Mouse (Mus musculus) hindbrain, postnatal 0 days (tissue): ENCODE data around the gene Ccdc34. TPM values are rescaled to one million over a fixed set of nuclear protein-coding genes. Genes with fewer than 3 reads are reported as not detected.

ENCODE experiments used
- ATAC-seq: fragments of 200-750 bp; cut with Nextera tagmentation; 2 replicates; pipeline ENCODE4 v1.8.0; 2017; ENCODE audit warnings: mild to moderate bottlenecking, moderate TSS enrichment, moderate library complexity
- DNase-seq: peaks from one replicate; pipeline ENCODE4 v3.0.0-alpha.2; 2015; ENCODE audit warnings: low spot score
- H3K27ac ChIP-seq: fragments of 300-500 bp; sonication (generic); 2 replicates; pipeline ENCODE4 v1.5.1; 2014; ENCODE audit warnings: mild to moderate bottlenecking
- H3K27me3 ChIP-seq: fragments of 300-500 bp; sonication (generic); 2 replicates; pipeline ENCODE4 v1.6.1; 2014; ENCODE audit warnings: low read length, mixed read lengths; ENCODE audit not compliant: insufficient read depth
- H3K36me3 ChIP-seq: fragments of 300-500 bp; sonication (generic); 2 replicates; pipeline ENCODE4 v1.6.1; 2014; ENCODE audit warnings: low read length, mixed read lengths; ENCODE audit not compliant: insufficient read depth
- H3K4me1 ChIP-seq: fragments of 300-500 bp; sonication (generic); 2 replicates; pipeline ENCODE4 v1.6.1; 2014; ENCODE audit warnings: antibody characterized with exemption, low read length, mixed read lengths; ENCODE audit not compliant: insufficient read depth
- H3K4me2 ChIP-seq: fragments of 300-500 bp; sonication (generic); 2 replicates; pipeline ENCODE4 v1.6.1; 2014; ENCODE audit warnings: low read depth, mild to moderate bottlenecking, low read length, moderate library complexity, mixed read lengths
- H3K4me3 ChIP-seq: fragments of 300-500 bp; sonication (generic); 2 replicates; pipeline ENCODE4 v1.5.1; 2014; ENCODE audit warnings: low read length
- H3K9ac ChIP-seq: fragments of 300-500 bp; sonication (generic); replicated peaks from 2 replicates; pipeline ENCODE4 v1.6.1; 2014; ENCODE audit warnings: mild to moderate bottlenecking, low read length, moderate library complexity, mixed read lengths
- H3K9me3 ChIP-seq: fragments of 300-500 bp; sonication (generic); 2 replicates; pipeline ENCODE4 v1.6.1; 2016; ENCODE audit warnings: low read length, mixed read lengths
- CTCF ChIP-seq: IDR thresholded peaks from 2 replicates; pipeline ENCODE4 v1.5.1; 2016; ENCODE audit warnings: antibody characterized with exemption, control low read depth, low read depth
- WGBS: fragments of 180-500 bp; shearing (Covaris S2); extraction: QIAGEN DNeasy Blood & Tissue Kit; methylation state at CpG from one replicate; pipeline ENCODE4 v1.1.7; 2014; 5-methylcytosine and 5-hydroxymethylcytosine counted together
- polyA plus RNA-seq: library from polyadenylated mRNA; unstranded; fragments of >200 nt; fragmentation: Nextera tagmentation; extraction: Ambion mirVana; gene quantifications from 2 replicates; pipeline ENCODE4 v1.2.1, GENCODE M21; 2015
- total RNA-seq: library from RNA; depleted of rRNA; stranded (reverse); fragments of >200 nt; gene quantifications from 2 replicates; pipeline ENCODE4 v1.2.3, GENCODE M21; 2014

Gene Ccdc34
- total and polyA plus RNA-seq, 2 experiments from 2014 or later, result 18.6 to 30.2 TPM

- H3K4me3 ChIP-seq, result no peak overlapping the region
- WGBS, result 81% methylated on average over 11 of the region's 11 CpGs
- H3K27ac ChIP-seq, result no peak overlapping the region
- DNase-seq (no peak), ATAC-seq (no peak)
- H3K9me3 ChIP-seq, result no peaks in the 10 kb centered on the region
- no peak overlapping the region for H3K4me2 ChIP-seq
- H3K9ac ChIP-seq, result no peak overlapping the region
- H3K4me1 ChIP-seq, result no peaks in the 10 kb centered on the region
- H3K36me3 ChIP-seq, result no peaks in the 10 kb centered on the region
- TF ChIP-seq CTCF, result no peak
- H3K27me3 ChIP-seq, result no peaks in the 10 kb centered on the region
These were observed 31.4 kb upstream of the Ccdc34 start for GRCm38 (mm10) chr2:109986036-109986785.

- ATAC-seq, result no peak
- no peak for DNase-seq
- WGBS, result 71% methylated on average over 5 of the region's 5 CpGs
These were observed 29.7 kb upstream of the Ccdc34 start for GRCm38 (mm10) chr2:109987946-109988345.

GRCm38 (mm10) chr2:109989196-109989595 lies 28.4 kb upstream of the Ccdc34 start:
- ATAC-seq (0 out of 2 replicates have a peak, but pooled peaks have one; percentile 24), DNase-seq (peak; percentile 21)
- Histone ChIP-seq H3K27ac (peak overlapping the region; percentile 45; the same call in 1 of the 2 replicates), H3K4me2 (no peak overlapping the region), H3K9ac (no peak overlapping the region), H3K4me3 (no peak overlapping the region), H3K36me3 (no peaks in the 10 kb centered on the region), H3K27me3 (no peaks in the 10 kb centered on the region), H3K4me1 (no peaks in the 10 kb centered on the region), H3K9me3 (no peaks in the 10 kb centered on the region)
- whole genome bisulfite sequencing, result 14% methylated on average over 3 of the region's 3 CpGs
- no peak for TF ChIP-seq CTCF

More at GRCm38 (mm10) chr2:109987946-109988345, 29.7 kb upstream of the Ccdc34 start:
- Histone ChIP-seq H3K4me3 (no peak overlapping the region), H3K36me3 (no peaks in the 10 kb centered on the region), H3K9ac (no peak overlapping the region), H3K27me3 (no peaks in the 10 kb centered on the region), H3K9me3 (no peaks in the 10 kb centered on the region), H3K27ac (no peak overlapping the region), H3K4me1 (no peaks in the 10 kb centered on the region), H3K4me2 (no peak overlapping the region)
- TF ChIP-seq CTCF, result no peak

DNA sequence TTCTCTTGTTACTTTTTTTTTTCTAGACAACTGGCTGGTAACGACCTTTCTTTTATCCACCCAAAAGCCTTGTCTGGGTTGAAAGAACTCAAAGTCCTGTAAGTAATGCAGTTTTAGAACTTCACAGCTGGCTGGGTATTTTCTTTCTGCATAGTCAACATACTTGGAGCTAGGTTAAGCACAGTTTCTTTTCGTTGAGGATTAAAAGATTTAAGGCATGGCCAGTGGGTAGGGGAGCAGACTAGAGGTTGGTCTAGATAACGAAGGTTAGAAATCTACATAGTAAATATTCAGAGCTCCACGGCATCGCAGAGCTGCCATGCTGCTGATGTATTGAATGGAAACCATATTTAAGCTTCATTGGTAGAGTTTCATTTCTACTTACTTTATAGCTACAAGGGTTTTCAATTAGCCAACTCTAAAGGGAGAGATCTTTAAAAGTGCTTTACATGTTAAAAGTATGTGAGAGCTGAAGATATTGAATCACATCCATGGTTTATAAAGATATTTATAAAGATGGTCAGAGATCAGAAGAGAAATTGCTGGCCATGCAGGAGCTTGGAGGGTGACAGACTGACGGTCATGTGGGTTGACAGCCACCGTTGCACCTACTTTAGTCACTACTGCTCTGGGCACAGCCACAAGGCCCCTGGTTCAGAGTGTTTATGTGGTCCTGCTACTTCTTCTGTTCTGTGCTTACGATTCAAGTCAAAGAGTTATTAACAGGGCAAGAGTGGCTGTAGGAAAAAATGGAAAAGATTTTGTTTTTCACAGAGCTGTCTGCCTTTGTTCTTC lies 27.7 kb upstream of the Ccdc34 start:
- no peaks in the 10 kb centered on the region for H3K9me3 ChIP-seq
- no peaks in the 10 kb centered on the region for H3K27me3 ChIP-seq
- DNase-seq, result no peak
- H3K27ac ChIP-seq, result no peak overlapping the region
- H3K4me1 ChIP-seq, result no peaks in the 10 kb centered on the region
- no peak overlapping the region for H3K4me3 ChIP-seq
- no peak for ATAC-seq
- WGBS, result 53% methylated on average over 8 of the region's 8 CpGs
- no peaks in the 10 kb centered on the region for H3K36me3 ChIP-seq
- no peak for TF ChIP-seq CTCF
- no peak overlapping the region for H3K4me2 ChIP-seq
- no peak overlapping the region for H3K9ac ChIP-seq

DNA sequence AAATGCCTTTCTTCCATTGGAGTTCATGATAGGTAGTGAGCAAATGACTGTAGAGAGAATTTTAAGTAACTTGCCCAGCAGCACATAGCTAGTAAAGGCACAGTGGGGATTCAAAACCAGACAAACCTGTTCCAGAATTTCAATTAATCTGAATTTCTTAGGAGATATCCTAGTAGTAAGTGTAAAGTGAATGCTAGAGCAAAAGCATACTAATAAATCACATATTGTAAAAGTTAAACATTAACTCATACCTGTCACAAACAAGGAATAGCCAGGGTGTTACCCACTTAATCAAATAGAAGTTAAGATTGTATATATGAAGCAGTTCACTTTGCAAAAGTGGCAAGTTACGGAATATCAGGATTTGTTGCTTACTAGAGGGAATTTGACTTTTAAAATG lies 25.9 kb upstream of the Ccdc34 start:
- Histone ChIP-seq H3K4me1 (no peaks in the 10 kb centered on the region), H3K9ac (no peak overlapping the region), H3K9me3 (no peaks in the 10 kb centered on the region), H3K4me3 (no peak overlapping the region), H3K27me3 (no peaks in the 10 kb centered on the region), H3K36me3 (no peaks in the 10 kb centered on the region), H3K27ac (no peak overlapping the region), H3K4me2 (no peak overlapping the region)
- no peak for TF ChIP-seq CTCF
- DNase-seq, result no peak
- ATAC-seq, result no peak
- WGBS, result 90% methylated on average over 1 of the region's 1 CpGs

- H3K27ac ChIP-seq, result no peak overlapping the region
- no peaks in the 10 kb centered on the region for H3K9me3 ChIP-seq
- WGBS, result 51% methylated on average over 11 of the region's 11 CpGs
- H3K4me3 ChIP-seq, result no peak overlapping the region
- ATAC-seq, result no peak
- no peaks in the 10 kb centered on the region for H3K36me3 ChIP-seq
- no peak overlapping the region for H3K4me2 ChIP-seq
- H3K4me1 ChIP-seq, result no peaks in the 10 kb centered on the region
- H3K9ac ChIP-seq, result no peak overlapping the region
- DNase-seq, result no peak
- no peaks in the 10 kb centered on the region for H3K27me3 ChIP-seq
- no peak for TF ChIP-seq CTCF
These were observed 25.1 kb upstream of the Ccdc34 start for GRCm38 (mm10) chr2:109992448-109993073.
